Mouse (Mus musculus) liver, embryonic 11.5 days (tissue): ENCODE results near the gene Smpd4. TPM values are rescaled to one million over a fixed set of nuclear protein-coding genes. Genes with fewer than 3 reads are reported as not detected.

ENCODE experiments used
- ATAC-seq: fragments of 200-750 bp; cut with Nextera tagmentation; replicated peaks from 2 replicates; pipeline ENCODE4 v1.8.0; 2017; ENCODE audit warnings: moderate number of reproducible peaks, mild to moderate bottlenecking, moderate TSS enrichment, moderate library complexity; ENCODE audit not compliant: low FRiP score
- DNase-seq: peaks from one replicate; pipeline ENCODE4 v3.0.0-alpha.2; 2017; ENCODE audit warnings: low spot score
- H3K27ac ChIP-seq: fragments of 300-500 bp; sonication (generic); 2 replicates; pipeline ENCODE4 v1.5.1; 2014; ENCODE audit warnings: mild to moderate bottlenecking, low read depth, low read length, control low read depth
- H3K27me3 ChIP-seq: fragments of 300-500 bp; sonication (generic); replicated peaks from 2 replicates; pipeline ENCODE4 v1.6.1; 2014; ENCODE audit warnings: low read length, mixed read lengths; ENCODE audit not compliant: control insufficient read depth, insufficient read depth
- H3K36me3 ChIP-seq: fragments of 300-500 bp; sonication (generic); 2 replicates; pipeline ENCODE4 v1.6.1; 2014; ENCODE audit warnings: mild to moderate bottlenecking, low read length, moderate library complexity, mixed read lengths; ENCODE audit not compliant: control insufficient read depth, insufficient read depth
- H3K4me1 ChIP-seq: fragments of 300-500 bp; sonication (generic); replicated peaks from 2 replicates; pipeline ENCODE4 v1.6.1; 2014; ENCODE audit warnings: low read length, mixed read lengths; ENCODE audit not compliant: control insufficient read depth, insufficient read depth
- H3K4me2 ChIP-seq: fragments of 300-500 bp; sonication (generic); 2 replicates; pipeline ENCODE4 v1.6.1; 2014; ENCODE audit warnings: mild to moderate bottlenecking, control low read depth, moderate library complexity
- H3K4me3 ChIP-seq: fragments of 300-500 bp; sonication (generic); 2 replicates; pipeline ENCODE4 v1.5.1; 2014; ENCODE audit warnings: low read depth, low read length, control low read depth
- H3K9ac ChIP-seq: fragments of 300-500 bp; sonication (generic); 2 replicates; pipeline ENCODE4 v1.6.1; 2014; ENCODE audit warnings: low read depth, low read length, control low read depth
- H3K9me3 ChIP-seq: fragments of 300-500 bp; sonication (generic); 2 replicates; pipeline ENCODE4 v1.6.1; 2016; ENCODE audit warnings: low read length, inconsistent platforms, mixed read lengths; ENCODE audit not compliant: control insufficient read depth
- WGBS: fragments of 180-500 bp; shearing (Covaris S2); extraction: QIAGEN DNeasy Blood & Tissue Kit; methylation state at CpG from one replicate; pipeline ENCODE4 v1.1.7; 2014; 5-methylcytosine and 5-hydroxymethylcytosine counted together
- polyA plus RNA-seq: library from polyadenylated mRNA; unstranded; fragments of >200 nt; fragmentation: Nextera tagmentation; extraction: Ambion mirVana; gene quantifications from 2 replicates; pipeline ENCODE4 v1.2.1, GENCODE M21; 2014

Smpd4 gene
- polyA plus RNA-seq, 1 experiment from 2014 or later = 53.4 TPM

DNA sequence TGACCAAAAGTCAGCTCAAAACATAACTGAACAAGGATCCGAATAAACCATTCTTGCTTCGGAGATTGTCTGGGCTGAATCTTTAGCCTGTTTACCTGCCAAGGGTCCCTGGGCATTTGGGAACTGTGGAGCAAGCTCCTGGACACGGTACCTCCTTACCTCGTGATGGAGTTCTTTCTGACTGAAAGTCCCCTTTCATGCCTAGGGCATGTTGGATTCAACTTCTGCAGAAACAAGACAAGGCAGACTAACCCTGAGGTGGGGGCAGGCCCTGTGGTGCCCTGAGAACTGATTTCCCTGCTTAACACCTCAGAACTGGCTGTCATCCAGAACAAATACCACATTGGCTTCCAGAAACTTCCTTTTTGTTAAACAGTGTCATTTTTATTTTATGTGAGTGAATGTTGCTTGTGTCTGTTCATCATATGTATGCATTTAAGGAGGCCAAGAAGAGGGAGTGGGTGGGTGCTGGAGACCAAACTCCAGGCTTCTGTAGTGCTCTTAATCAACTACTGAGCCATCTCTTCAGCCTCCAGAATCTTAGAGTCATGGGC, 24.4 kb downstream of the Smpd4 start:
- Histone ChIP-seq H3K4me3 (no peak overlapping the region), H3K4me2 (no peak overlapping the region), H3K9me3 (no peaks in the 10 kb centered on the region), H3K4me1 (peaks cover 13% of the 10 kb centered on the region), H3K27ac (no peak overlapping the region), H3K27me3 (no peaks in the 10 kb centered on the region), H3K9ac (no peak overlapping the region), H3K36me3 (peaks cover 40% of the 10 kb centered on the region)
- DNase-seq (no peak), ATAC-seq (no peak)
- 88% methylated on average over 4 of the region's 4 CpGs for WGBS

DNA sequence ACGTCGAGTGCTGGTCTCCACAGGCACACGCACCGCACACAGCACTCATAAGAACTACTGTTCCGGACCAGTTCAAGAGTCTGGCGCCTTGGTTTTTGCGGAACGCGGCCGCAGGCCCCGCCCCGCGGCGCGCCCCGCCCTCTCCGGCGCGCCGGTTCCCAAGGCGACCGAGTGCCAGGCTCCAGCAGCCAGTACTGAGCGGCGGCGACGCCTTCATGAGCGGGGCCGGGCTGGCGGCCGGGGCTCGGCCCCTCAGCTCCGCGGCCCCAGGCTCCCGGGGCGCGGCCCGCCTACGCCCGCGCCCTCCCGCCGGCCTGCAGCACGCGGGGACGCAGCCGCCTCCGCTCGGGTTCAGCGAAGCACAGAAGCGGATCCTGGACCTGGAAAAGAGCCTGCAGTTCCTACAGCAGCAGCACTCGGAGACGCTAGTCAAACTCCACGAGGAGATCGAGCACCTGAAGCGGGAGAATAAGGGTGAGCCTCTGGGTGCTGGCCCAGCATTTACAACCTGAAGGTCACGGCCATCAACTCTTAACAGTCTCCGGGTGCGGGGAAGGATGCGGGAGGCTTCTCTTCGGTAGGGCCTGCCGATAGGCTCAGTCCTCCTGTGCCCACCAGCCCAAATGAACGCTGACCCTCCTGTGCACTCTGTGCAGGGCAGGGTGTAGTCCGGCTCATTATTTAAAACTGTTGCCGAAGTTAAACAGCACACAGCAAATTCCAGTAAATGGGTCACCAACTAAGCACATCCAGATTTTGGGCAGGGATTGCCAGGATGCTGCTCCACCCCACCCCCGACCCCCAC, 27.4 kb downstream of the Smpd4 start, which contains the start of gene Ccdc74a:
Gene Ccdc74a (plus strand): TSS at position 161 of the 805 bp plus-strand sequence.
- Histone ChIP-seq H3K4me3 (peak within 1 kb of the TSS; percentile 54), H3K4me2 (peak within 1 kb of the TSS; percentile 94), H3K9ac (peak within 1 kb of the TSS; percentile 69), H3K9me3 (no peaks in the 10 kb centered on the region), H3K36me3 (peaks cover 20% of the 10 kb centered on the region), H3K4me1 (peaks cover 12% of the 10 kb centered on the region), H3K27ac (peak within 1 kb of the TSS; percentile 32), H3K27me3 (no peaks in the 10 kb centered on the region)
- 4% methylated on average over 64 of the region's 65 CpGs for WGBS
- DNase-seq (peak; percentile 88), ATAC-seq (peak; percentile 98)

DNA sequence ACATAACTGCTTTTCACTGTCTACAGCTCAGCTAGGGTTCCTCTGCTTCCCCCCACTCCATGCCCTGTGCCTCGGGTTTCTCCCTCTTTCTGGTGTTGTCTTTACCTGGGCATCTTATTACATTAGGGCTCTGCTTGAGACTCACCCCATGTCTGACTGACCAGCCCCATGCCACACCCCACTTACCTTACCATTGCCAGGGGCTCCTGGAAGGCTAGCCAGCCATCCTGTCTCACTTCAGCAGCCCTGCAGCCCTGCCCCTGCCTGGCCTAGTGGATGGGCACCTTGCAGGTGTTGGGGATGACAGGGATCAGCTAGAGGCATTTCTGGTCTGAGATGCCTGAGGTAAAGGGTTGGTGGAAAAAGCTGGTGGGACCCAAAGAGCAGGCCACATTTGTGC, 28.0 kb downstream of the Smpd4 start:
- 53% methylated on average over 1 of the region's 1 CpGs for WGBS
- Histone ChIP-seq H3K27ac (no peak overlapping the region), H3K4me1 (peaks cover 12% of the 10 kb centered on the region), H3K9ac (peak overlapping the region; percentile 69), H3K27me3 (no peaks in the 10 kb centered on the region), H3K36me3 (peaks cover 23% of the 10 kb centered on the region), H3K4me3 (0 out of 2 replicates have a peak overlapping the region, but pooled peaks have one; percentile 54), H3K9me3 (no peaks in the 10 kb centered on the region), H3K4me2 (peak overlapping the region; percentile 94)
- DNase-seq (no peak), ATAC-seq (no peak)

DNA sequence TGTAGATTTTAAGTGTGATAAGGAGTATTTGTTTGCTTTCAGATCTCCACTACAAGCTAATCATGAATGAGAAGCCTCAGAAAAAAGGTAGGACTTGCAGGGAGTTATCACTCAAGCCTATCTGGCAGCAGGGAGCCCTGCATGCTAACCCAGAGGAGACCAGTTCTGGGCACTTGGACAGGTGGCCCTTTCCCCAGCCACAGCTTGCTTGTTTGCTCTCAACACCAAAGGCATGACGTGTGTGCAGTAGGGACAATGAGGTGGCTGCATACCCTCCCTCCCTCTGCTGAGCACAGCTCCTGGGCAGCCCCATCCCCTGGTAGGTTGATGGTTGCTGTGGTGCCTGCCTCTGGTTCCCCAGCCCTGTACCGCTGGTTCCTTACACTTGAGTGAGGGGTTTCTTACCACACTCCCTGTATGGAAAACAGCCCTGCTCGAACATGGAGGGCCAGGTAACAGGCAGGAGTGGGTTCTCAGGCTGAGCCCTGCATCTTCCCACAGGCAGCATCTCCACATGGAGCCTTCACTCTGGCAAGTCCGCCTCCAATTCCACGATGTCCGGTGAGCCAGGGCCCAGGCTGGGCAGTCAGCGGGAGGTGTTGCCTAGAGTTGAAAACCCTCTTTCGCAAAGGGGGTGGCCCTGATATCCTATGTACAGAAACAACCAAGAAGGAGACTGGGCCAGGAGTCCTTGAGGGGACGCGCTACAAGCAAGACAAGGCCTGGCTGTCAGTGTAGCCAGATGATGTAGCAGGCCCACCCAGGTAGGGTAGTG, 28.6 kb downstream of the Smpd4 start:
- Histone ChIP-seq H3K4me1 (peaks cover 12% of the 10 kb centered on the region), H3K9me3 (no peaks in the 10 kb centered on the region), H3K27ac (no peak overlapping the region), H3K4me3 (no peak overlapping the region), H3K4me2 (no peak overlapping the region; the same call in 1 of the 2 replicates), H3K36me3 (peaks cover 22% of the 10 kb centered on the region), H3K27me3 (no peaks in the 10 kb centered on the region), H3K9ac (no peak overlapping the region)
- ATAC-seq = no peak
- DNase-seq = no peak
- WGBS = 85% methylated on average over 10 of the region's 10 CpGs

DNA sequence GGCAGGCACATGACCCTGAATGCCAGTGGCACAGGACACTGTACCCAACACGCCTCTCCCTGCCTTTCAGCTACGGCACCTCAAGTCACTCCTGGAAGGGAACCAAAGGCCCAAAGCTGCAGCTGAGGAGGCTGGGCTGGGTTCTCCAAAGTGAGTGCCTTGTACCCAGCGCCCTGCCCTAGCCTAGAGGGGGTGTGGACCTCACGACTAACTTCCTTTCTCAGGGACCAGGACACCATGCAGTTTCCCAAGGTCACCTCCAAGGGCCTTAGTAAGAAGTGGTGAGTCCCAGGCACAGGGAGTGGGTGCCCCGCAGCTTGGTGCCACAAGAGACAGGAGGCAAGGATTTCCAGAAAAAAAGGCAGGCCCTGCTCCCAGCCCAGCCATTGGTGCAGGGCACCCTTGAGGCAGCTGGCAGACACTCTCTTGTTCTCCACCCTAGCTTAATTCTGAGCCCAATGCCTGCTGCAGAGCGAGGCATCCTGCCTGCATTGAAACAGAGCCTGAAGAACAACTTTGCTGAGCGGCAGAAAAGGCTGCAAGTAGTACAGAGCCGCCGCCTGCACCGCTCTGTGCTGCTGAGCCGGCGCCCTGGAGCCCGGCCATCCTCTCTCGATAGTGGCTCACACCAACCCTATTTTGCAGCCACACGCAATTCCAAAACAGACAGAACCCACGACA, 30.9 kb downstream of the Smpd4 start:
- ATAC-seq = no peak
- Histone ChIP-seq H3K4me2 (no peak overlapping the region), H3K9me3 (no peaks in the 10 kb centered on the region)

DNA sequence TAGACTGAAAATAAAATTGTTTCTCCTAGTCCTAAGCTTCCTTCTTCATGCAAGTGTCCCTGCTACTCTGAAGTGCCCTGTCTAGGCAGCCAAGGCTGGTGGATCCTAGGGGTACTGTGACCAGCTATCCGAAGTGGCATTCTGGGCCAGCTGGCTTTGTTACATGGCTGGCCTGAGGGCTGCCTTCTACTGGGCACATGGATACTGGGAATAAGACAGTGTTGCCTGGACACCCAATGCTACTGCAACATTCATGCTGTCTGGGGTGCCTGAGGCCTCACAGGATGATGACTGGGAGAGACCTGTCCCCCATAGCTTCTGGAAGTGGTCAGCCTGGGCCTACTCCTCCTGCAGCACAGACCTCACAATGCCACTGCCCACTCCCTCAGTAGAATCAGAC, 31.6 kb downstream of the Smpd4 start:
- no peak overlapping the region for H3K27ac ChIP-seq
- no peak for DNase-seq
- H3K36me3 ChIP-seq = peaks cover 32% of the 10 kb centered on the region
- H3K4me1 ChIP-seq = peaks cover 12% of the 10 kb centered on the region
- H3K27me3 ChIP-seq = no peaks in the 10 kb centered on the region
- no peaks in the 10 kb centered on the region for H3K9me3 ChIP-seq
- no peak overlapping the region for H3K4me2 ChIP-seq
- ATAC-seq = no peak
- 95% methylated on average over 1 of the region's 1 CpGs for WGBS
- no peak overlapping the region for H3K9ac ChIP-seq
- H3K4me3 ChIP-seq = no peak overlapping the region

More for the DNA sequence above, 30.9 kb downstream of the Smpd4 start:
- Histone ChIP-seq H3K4me3 (no peak overlapping the region), H3K27ac (no peak overlapping the region), H3K36me3 (peaks cover 32% of the 10 kb centered on the region), H3K9ac (no peak overlapping the region), H3K27me3 (no peaks in the 10 kb centered on the region), H3K4me1 (peaks cover 12% of the 10 kb centered on the region)
- no peak for DNase-seq
- WGBS = 86% methylated on average over 16 of the region's 16 CpGs

DNA sequence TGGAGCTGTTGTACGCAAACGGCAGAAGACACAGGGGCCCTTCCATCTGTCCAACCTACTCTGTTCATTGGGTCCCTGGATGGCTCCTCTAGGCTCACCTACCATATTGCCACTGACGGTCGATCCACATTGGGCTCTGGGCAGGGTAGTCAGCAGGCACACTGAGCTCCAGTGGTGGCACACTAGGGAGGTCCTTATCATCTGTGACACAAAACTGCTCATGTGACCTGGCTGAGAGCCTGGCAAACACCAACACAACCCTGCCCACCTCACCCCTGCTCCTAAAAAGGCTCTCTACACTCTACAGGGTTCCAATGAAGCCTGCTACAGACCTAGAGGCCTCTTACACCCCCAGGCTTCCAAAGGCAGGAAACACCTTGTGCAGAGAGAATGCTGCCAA, 33.5 kb downstream of the Smpd4 start:
- 94% methylated on average over 4 of the region's 4 CpGs for WGBS
- no peak for DNase-seq
- H3K36me3 ChIP-seq = peaks cover 34% of the 10 kb centered on the region

DNA sequence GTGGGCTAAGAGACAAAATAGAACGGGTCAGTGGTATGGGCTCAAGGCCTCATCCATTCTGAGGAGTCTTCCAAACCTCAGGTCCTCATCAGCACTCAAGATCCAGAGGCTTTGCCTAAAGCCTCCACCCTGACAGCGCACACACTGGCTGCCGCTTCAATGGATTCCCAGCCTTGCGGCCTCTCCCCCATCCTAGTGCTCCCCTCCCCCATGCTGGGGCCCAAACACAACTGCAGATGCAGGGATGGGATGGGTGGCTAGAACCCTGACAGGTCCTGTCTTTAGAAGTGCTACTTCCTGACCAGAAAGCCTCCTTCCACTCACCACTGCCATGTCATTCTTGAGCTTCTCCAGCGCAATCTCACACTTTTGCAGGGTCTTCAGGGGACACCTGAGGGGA, 34.4 kb downstream of the Smpd4 start:
- no peaks in the 10 kb centered on the region for H3K4me1 ChIP-seq
- H3K27ac ChIP-seq = no peak overlapping the region
- no peak overlapping the region for H3K4me3 ChIP-seq
- H3K4me2 ChIP-seq = no peak overlapping the region
- no peak overlapping the region for H3K9ac ChIP-seq
- WGBS = 89% methylated on average over 5 of the region's 5 CpGs
- DNase-seq (no peak), ATAC-seq (no peak)
- H3K27me3 ChIP-seq = no peaks in the 10 kb centered on the region
- peaks cover 32% of the 10 kb centered on the region for H3K36me3 ChIP-seq
- H3K9me3 ChIP-seq = no peaks in the 10 kb centered on the region

More for the DNA sequence above, 33.5 kb downstream of the Smpd4 start:
- Histone ChIP-seq H3K4me3 (no peak overlapping the region), H3K4me1 (no peaks in the 10 kb centered on the region), H3K4me2 (no peak overlapping the region), H3K9me3 (no peaks in the 10 kb centered on the region), H3K27me3 (no peaks in the 10 kb centered on the region), H3K9ac (no peak overlapping the region), H3K27ac (no peak overlapping the region)
- ATAC-seq = no peak
